Mouse (Mus musculus) hindbrain, embryonic 11.5 days (tissue): ENCODE measurements around the gene Gtf2ird1. TPM values are rescaled to one million over a fixed set of nuclear protein-coding genes. Genes with fewer than 3 reads are reported as not detected.
A peak's percentile ranks its signal among the peaks of the same experiment; 100 is the strongest.

ENCODE experiments used
- ATAC-seq: fragments of 200-750 bp; cut with Nextera tagmentation; 2 replicates; pipeline ENCODE4 v1.8.0; 2017; ENCODE audit warnings: mild to moderate bottlenecking, moderate TSS enrichment, moderate library complexity; ENCODE audit not compliant: low FRiP score
- DNase-seq: peaks from one replicate; pipeline ENCODE4 v3.0.0-alpha.2; 2015; ENCODE audit warnings: low spot score
- H3K27ac ChIP-seq: fragments of 300-500 bp; sonication (generic); 2 replicates; pipeline ENCODE4 v1.5.1; 2014; ENCODE audit warnings: mild to moderate bottlenecking, low read depth, low read length
- H3K27me3 ChIP-seq: fragments of 300-500 bp; sonication (generic); 2 replicates; pipeline ENCODE4 v1.6.1; 2014; ENCODE audit warnings: mild to moderate bottlenecking, low read length, moderate library complexity, mixed read lengths; ENCODE audit not compliant: control insufficient read depth, insufficient read depth
- H3K36me3 ChIP-seq: fragments of 300-500 bp; sonication (generic); 2 replicates; pipeline ENCODE4 v1.6.1; 2014; ENCODE audit warnings: mild to moderate bottlenecking, low read length, moderate library complexity, mixed read lengths; ENCODE audit not compliant: control insufficient read depth, insufficient read depth
- H3K4me1 ChIP-seq: fragments of 300-500 bp; sonication (generic); replicated peaks from 2 replicates; pipeline ENCODE4 v1.6.1; 2014; ENCODE audit warnings: low read length, mixed read lengths; ENCODE audit not compliant: control insufficient read depth, insufficient read depth
- H3K4me2 ChIP-seq: fragments of 300-500 bp; sonication (generic); replicated peaks from 2 replicates; pipeline ENCODE4 v1.6.1; 2014; ENCODE audit warnings: mild to moderate bottlenecking, low read depth, low read length
- H3K4me3 ChIP-seq: fragments of 300-500 bp; sonication (generic); 2 replicates; pipeline ENCODE4 v1.5.1; 2014; ENCODE audit warnings: low read depth, low read length
- H3K9ac ChIP-seq: fragments of 300-500 bp; sonication (generic); 2 replicates; pipeline ENCODE4 v1.6.1; 2014; ENCODE audit warnings: low read depth, low read length
- H3K9me3 ChIP-seq: fragments of 300-500 bp; sonication (generic); 2 replicates; pipeline ENCODE4 v1.6.1; 2016; ENCODE audit warnings: low read length; ENCODE audit not compliant: control insufficient read depth
- WGBS: fragments of 180-500 bp; shearing (Covaris S2); extraction: QIAGEN DNeasy Blood & Tissue Kit; methylation state at CpG from one replicate; pipeline ENCODE4 v1.1.7; 2014; 5-methylcytosine and 5-hydroxymethylcytosine counted together
- polyA plus RNA-seq: library from polyadenylated mRNA; unstranded; fragments of >200 nt; fragmentation: Nextera tagmentation; extraction: Ambion mirVana; gene quantifications from 2 replicates; pipeline ENCODE4 v1.2.1, GENCODE M21; 2014

Gene Gtf2ird1
- polyA plus RNA-seq, 1 experiment from 2014 or later, result 69.3 TPM

GRCm38 (mm10) chr5:134318903-134319302, 137.6 kb downstream of the Gtf2ird1 start:
- Histone ChIP-seq H3K27me3 (no peaks in the 10 kb centered on the region), H3K9ac (no peak overlapping the region), H3K4me3 (no peak overlapping the region), H3K9me3 (no peaks in the 10 kb centered on the region), H3K4me1 (no peaks in the 10 kb centered on the region), H3K27ac (no peak overlapping the region), H3K36me3 (no peaks in the 10 kb centered on the region), H3K4me2 (no peak overlapping the region)
- WGBS, result 88% methylated on average over 6 of the region's 6 CpGs
- ATAC-seq, result no peak
- DNase-seq, result no peak

- no peaks in the 10 kb centered on the region; the same call in 1 of the 2 replicates for H3K4me1 ChIP-seq
- H3K4me3 ChIP-seq, result no peak overlapping the region
- H3K27ac ChIP-seq, result no peak overlapping the region
- no peak for ATAC-seq
- H3K36me3 ChIP-seq, result no peaks in the 10 kb centered on the region
- no peak overlapping the region for H3K9ac ChIP-seq
- 72% methylated on average over 7 of the region's 7 CpGs for whole genome bisulfite sequencing
- no peak for DNase-seq
- H3K9me3 ChIP-seq, result no peaks in the 10 kb centered on the region
- H3K27me3 ChIP-seq, result no peaks in the 10 kb centered on the region
- H3K4me2 ChIP-seq, result no peak overlapping the region
Measured at GRCm38 (mm10) chr5:134316721-134317120, 139.8 kb downstream of the Gtf2ird1 start.

GRCm38 (mm10) chr5:134315623-134316350, 140.7 kb downstream of the Gtf2ird1 start:
- 1% methylated on average over 25 of the region's 25 CpGs for WGBS
- DNase-seq, result peak; percentile 72
- Histone ChIP-seq H3K9me3 (no peaks in the 10 kb centered on the region), H3K9ac (peak overlapping the region; percentile 81), H3K27ac (peak overlapping the region; percentile 99), H3K27me3 (no peaks in the 10 kb centered on the region), H3K4me1 (no peaks in the 10 kb centered on the region; the same call in 1 of the 2 replicates), H3K4me2 (peak overlapping the region; percentile 70), H3K4me3 (peak overlapping the region; percentile 94), H3K36me3 (no peaks in the 10 kb centered on the region)
- no peak for ATAC-seq

- under 1% methylated on average over 35 of the region's 40 CpGs for WGBS
- H3K9ac ChIP-seq, result peak within 1 kb of the TSS; percentile 100
Measured at GRCm38 (mm10) chr5:134314688-134315622, 141.6 kb downstream of the Gtf2ird1 start, which contains the start of gene Gtf2i. TSS of gene Gtf2i (minus strand) at chr5:134314760.

GRCm38 (mm10) chr5:134314068-134314674, 142.3 kb downstream of the Gtf2ird1 start:
- Histone ChIP-seq H3K9ac (peak overlapping the region; percentile 100), H3K4me1 (no peaks in the 10 kb centered on the region; the same call in 1 of the 2 replicates), H3K9me3 (no peaks in the 10 kb centered on the region), H3K27me3 (no peaks in the 10 kb centered on the region), H3K4me3 (peak overlapping the region; percentile 94), H3K36me3 (peaks cover 8% of the 10 kb centered on the region; the same call in 1 of the 2 replicates), H3K4me2 (peak overlapping the region; percentile 68), H3K27ac (peak overlapping the region; percentile 99)
- DNase-seq (peak; percentile 74), ATAC-seq (peak; percentile 64)
- under 1% methylated on average over 54 of the region's 64 CpGs for WGBS

More at GRCm38 (mm10) chr5:134314688-134315622, 141.6 kb downstream of the Gtf2ird1 start, which contains the start of gene Gtf2i:
- Histone ChIP-seq H3K27me3 (no peaks in the 10 kb centered on the region), H3K9me3 (no peaks in the 10 kb centered on the region), H3K36me3 (peaks cover 3% of the 10 kb centered on the region; the same call in 1 of the 2 replicates), H3K27ac (peak within 1 kb of the TSS; percentile 99), H3K4me2 (peak within 1 kb of the TSS; percentile 70), H3K4me3 (peak within 1 kb of the TSS; percentile 94), H3K4me1 (no peaks in the 10 kb centered on the region; the same call in 1 of the 2 replicates)
- DNase-seq (peak; percentile 96), ATAC-seq (peak; percentile 93)

GRCm38 (mm10) chr5:134313451-134314067, 143.0 kb downstream of the Gtf2ird1 start:
- Histone ChIP-seq H3K27me3 (no peaks in the 10 kb centered on the region), H3K36me3 (peaks cover 8% of the 10 kb centered on the region; the same call in 1 of the 2 replicates), H3K27ac (peak overlapping the region; percentile 99), H3K9ac (peak overlapping the region; percentile 100), H3K4me1 (no peaks in the 10 kb centered on the region; the same call in 1 of the 2 replicates), H3K4me3 (peak overlapping the region; percentile 94), H3K9me3 (no peaks in the 10 kb centered on the region), H3K4me2 (peak overlapping the region; percentile 68)
- ATAC-seq, result peak; percentile 87
- peak; percentile 99 for DNase-seq
- 0% methylated on average over 60 of the region's 68 CpGs for WGBS

- no peak for ATAC-seq
- 4% methylated on average over 19 of the region's 19 CpGs for WGBS
- Histone ChIP-seq H3K27me3 (no peaks in the 10 kb centered on the region), H3K9me3 (no peaks in the 10 kb centered on the region), H3K4me3 (peak overlapping the region; percentile 94), H3K9ac (peak overlapping the region; percentile 100), H3K36me3 (peaks cover 8% of the 10 kb centered on the region; the same call in 1 of the 2 replicates), H3K4me2 (peak overlapping the region; percentile 68), H3K4me1 (no peaks in the 10 kb centered on the region; the same call in 1 of the 2 replicates), H3K27ac (peak overlapping the region; percentile 99)
- peak; percentile 58 for DNase-seq
Measured at GRCm38 (mm10) chr5:134312691-134313450, 143.6 kb downstream of the Gtf2ird1 start.
